Mouse (Mus musculus): ENCODE data around the gene Parp1. TPM values are rescaled to one million over a fixed set of nuclear protein-coding genes. Genes with fewer than 3 reads are reported as not detected.
"Not testable (repeated sequence)": the region's sequence is repeated elsewhere in the genome, so short reads cannot be mapped to it uniquely, and the experiment has no call there.

The Parp1 gene
- polyA plus RNA-seq, 1 experiment from 2014 or later, result 138 TPM

DNA sequence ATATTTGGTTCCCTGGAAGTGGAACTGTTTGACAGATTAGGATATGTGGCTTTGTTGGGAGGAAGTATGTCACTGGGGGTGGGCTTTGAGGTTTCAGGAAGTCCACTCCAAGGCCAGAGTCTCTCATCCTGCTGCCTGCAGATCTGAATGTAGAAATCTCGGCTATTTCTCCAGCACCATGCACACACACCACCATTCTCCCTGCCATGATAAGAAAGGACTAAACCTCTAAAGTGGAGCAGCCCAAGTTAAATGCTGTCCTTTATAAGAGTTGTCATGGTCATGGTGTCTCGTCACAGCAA lies 38.8 kb downstream of the Parp1 start:
- Histone ChIP-seq H3K27ac (ENCODE audit: low read length) (no peak overlapping the region), H3K9me3 (ENCODE audit: control insufficient read depth, low read length) (no peaks in the 10 kb centered on the region; the same call in 1 of the 2 replicates)

DNA sequence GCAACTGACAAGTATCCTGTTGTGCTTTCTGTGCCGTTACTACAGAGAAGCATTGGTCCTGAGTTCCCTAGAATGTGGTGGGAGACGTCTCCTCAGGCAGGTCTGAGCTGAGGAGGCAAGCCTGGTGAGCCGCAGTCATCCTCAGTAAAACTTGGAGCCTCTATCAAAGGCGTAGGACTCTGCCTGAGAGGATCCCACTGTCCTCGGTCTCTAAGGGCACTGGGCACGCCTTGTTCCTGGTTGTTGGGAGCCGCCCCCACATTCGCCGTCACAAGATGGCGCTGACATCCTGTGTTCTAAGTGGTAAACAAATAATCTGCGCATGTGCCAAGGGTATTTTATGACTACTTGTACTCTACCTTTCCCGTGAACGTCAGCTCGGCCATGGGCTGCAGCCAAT lies 43.1 kb downstream of the Parp1 start:
- not testable (repeated sequence) for H3K9me3 ChIP-seq (ENCODE audit: control insufficient read depth, low read length); H3K27me3 ChIP-seq (replicated peaks; ENCODE audit: control insufficient read depth, insufficient read depth, low read length); H3K9ac ChIP-seq (replicated peaks; ENCODE audit: low read depth, low read length); H3K4me3 ChIP-seq (replicated peaks; ENCODE audit: low read length); H3K27ac ChIP-seq (ENCODE audit: low read length); H3K4me2 ChIP-seq (ENCODE audit: low read length); H3K4me1 ChIP-seq (replicated peaks; ENCODE audit: control insufficient read depth, insufficient read depth, low read length); H3K36me3 ChIP-seq (ENCODE audit: control insufficient read depth, insufficient read depth); ATAC-seq
- WGBS, result 91% methylated on average over 10 of the region's 14 CpGs

More for the DNA sequence above, 38.8 kb downstream of the Parp1 start:
- Histone ChIP-seq H3K4me2 (ENCODE audit: low read length) (no peak overlapping the region), H3K4me1 (replicated peaks; ENCODE audit: control insufficient read depth, insufficient read depth, low read length) (peaks cover 4% of the 10 kb centered on the region), H3K36me3 (ENCODE audit: control insufficient read depth, insufficient read depth) (peaks cover 3% of the 10 kb centered on the region; the same call in 1 of the 2 replicates), H3K9ac (replicated peaks; ENCODE audit: low read depth, low read length) (no peak overlapping the region), H3K4me3 (replicated peaks; ENCODE audit: low read length) (no peak overlapping the region), H3K27me3 (replicated peaks; ENCODE audit: control insufficient read depth, insufficient read depth, low read length) (no peaks in the 10 kb centered on the region)
- ATAC-seq, result no peak
- WGBS, result 92% methylated on average over 2 of the region's 2 CpGs

DNA sequence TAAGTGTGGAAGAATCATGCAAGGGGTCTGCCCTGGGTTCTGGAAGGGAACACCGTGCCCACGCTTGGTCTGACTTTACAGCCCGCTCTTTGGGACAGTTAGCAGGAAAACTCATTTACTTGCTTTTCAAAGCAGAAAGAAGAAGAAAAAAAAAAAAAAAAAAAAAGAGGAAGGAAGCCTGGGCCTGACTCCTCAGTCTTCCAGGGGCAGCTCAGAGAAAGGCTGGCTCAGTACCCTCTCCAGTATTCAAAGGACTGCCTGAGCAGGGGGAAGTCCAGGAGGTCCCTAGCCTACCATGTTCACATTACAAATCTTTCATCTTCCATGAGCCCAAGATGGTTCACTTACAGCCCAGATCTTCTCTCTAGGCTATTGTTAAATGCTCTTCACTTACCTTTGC lies 48.0 kb downstream of the Parp1 start:
- WGBS, result 94% methylated on average over 3 of the region's 3 CpGs

DNA sequence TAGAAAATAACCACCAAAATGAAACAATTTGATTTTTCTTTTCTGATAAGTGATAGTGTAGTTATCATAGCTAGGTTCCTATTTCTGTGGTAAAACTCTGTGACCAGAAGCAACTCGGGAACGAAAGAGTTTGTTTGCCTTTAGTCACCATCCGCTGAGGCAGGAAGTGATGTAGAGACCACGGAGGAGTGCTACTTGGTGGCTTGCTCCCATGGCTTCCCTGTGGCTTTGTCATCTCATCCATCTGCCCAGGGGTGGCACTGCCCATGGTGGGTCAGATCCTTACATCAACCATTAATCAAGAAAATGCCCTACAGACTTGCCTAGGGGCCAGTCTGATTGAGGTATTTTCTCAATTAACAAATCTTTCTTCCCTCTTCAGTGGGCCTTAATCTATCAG lies 53.7 kb downstream of the Parp1 start:
- Histone ChIP-seq H3K4me1 (replicated peaks; ENCODE audit: control insufficient read depth, insufficient read depth, low read length) (no peaks in the 10 kb centered on the region), H3K27ac (ENCODE audit: low read length) (no peak overlapping the region), H3K9me3 (ENCODE audit: control insufficient read depth, low read length) (no peaks in the 10 kb centered on the region), H3K9ac (replicated peaks; ENCODE audit: low read depth, low read length) (no peak overlapping the region), H3K36me3 (ENCODE audit: control insufficient read depth, insufficient read depth) (no peaks in the 10 kb centered on the region), H3K27me3 (replicated peaks; ENCODE audit: control insufficient read depth, insufficient read depth, low read length) (no peaks in the 10 kb centered on the region), H3K4me3 (replicated peaks; ENCODE audit: low read length) (no peak overlapping the region), H3K4me2 (ENCODE audit: low read length) (no peak overlapping the region)
- ATAC-seq, result no peak
- 84% methylated on average over 4 of the region's 4 CpGs for WGBS

More for the DNA sequence above, 48.0 kb downstream of the Parp1 start:
- Histone ChIP-seq H3K4me2 (ENCODE audit: low read length) (no peak overlapping the region), H3K9ac (replicated peaks; ENCODE audit: low read depth, low read length) (no peak overlapping the region), H3K27me3 (replicated peaks; ENCODE audit: control insufficient read depth, insufficient read depth, low read length) (no peaks in the 10 kb centered on the region), H3K36me3 (ENCODE audit: control insufficient read depth, insufficient read depth) (no peaks in the 10 kb centered on the region), H3K4me1 (replicated peaks; ENCODE audit: control insufficient read depth, insufficient read depth, low read length) (no peaks in the 10 kb centered on the region), H3K9me3 (ENCODE audit: control insufficient read depth, low read length) (no peaks in the 10 kb centered on the region), H3K27ac (ENCODE audit: low read length) (no peak overlapping the region), H3K4me3 (replicated peaks; ENCODE audit: low read length) (no peak overlapping the region)
- no peak for ATAC-seq

DNA sequence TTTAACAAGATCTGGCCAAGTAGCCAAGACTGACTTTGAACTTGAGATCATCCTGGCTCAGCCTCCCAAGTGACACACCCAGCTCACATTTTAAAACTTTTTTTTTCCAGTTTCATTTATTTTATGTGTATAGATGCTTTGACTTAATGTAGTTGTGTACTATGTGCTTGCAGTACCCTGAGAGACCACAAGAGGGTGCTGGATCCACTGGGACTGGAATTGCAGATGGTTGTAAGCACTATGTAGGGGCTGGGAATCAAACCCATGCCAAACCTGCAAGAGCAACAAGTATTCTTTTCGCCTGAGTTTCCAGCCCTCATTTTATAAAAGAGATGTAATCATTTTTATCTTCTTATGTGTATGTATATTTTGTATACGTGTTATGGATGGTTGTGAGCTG lies 55.2 kb downstream of the Parp1 start:
- no peaks in the 10 kb centered on the region for H3K4me1 ChIP-seq (replicated peaks; ENCODE audit: control insufficient read depth, insufficient read depth, low read length)
- WGBS, result 95% methylated on average over 2 of the region's 2 CpGs

DNA sequence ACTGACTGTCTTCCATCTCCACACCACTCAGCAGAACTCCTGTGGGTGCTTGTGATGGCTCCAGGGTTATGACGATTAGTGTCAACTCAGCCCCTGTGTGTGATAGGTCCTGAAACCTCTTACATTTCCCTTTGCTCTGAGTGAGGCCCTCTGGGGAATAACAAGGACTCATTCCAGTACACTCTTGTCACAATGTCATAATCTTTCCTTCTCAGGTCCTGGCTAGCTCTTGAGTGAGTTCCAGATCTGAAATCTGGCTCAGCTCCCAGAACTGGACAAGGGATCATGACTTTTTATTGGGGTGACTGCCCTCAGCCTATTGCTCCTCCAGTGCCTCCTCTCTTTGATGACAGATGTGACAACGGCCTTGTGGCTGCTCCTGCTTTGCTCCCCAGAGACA lies 57.4 kb downstream of the Parp1 start:
- no peak overlapping the region for H3K27ac ChIP-seq (ENCODE audit: low read length)
- no peaks in the 10 kb centered on the region for H3K9me3 ChIP-seq (ENCODE audit: control insufficient read depth, low read length)
- no peak overlapping the region for H3K4me2 ChIP-seq (ENCODE audit: low read length)
- no peak overlapping the region for H3K4me3 ChIP-seq (replicated peaks; ENCODE audit: low read length)
- no peaks in the 10 kb centered on the region for H3K36me3 ChIP-seq (ENCODE audit: control insufficient read depth, insufficient read depth)
- no peaks in the 10 kb centered on the region for H3K4me1 ChIP-seq (replicated peaks; ENCODE audit: control insufficient read depth, insufficient read depth, low read length)
- ATAC-seq, result no peak
- H3K27me3 ChIP-seq (replicated peaks; ENCODE audit: control insufficient read depth, insufficient read depth, low read length), result no peaks in the 10 kb centered on the region
- H3K9ac ChIP-seq (replicated peaks; ENCODE audit: low read depth, low read length), result no peak overlapping the region
- WGBS, result 78% methylated on average over 2 of the region's 2 CpGs

More for the DNA sequence above, 55.2 kb downstream of the Parp1 start:
- no peaks in the 10 kb centered on the region for H3K9me3 ChIP-seq (ENCODE audit: control insufficient read depth, low read length)
- no peak overlapping the region for H3K4me2 ChIP-seq (ENCODE audit: low read length)
- no peaks in the 10 kb centered on the region for H3K27me3 ChIP-seq (replicated peaks; ENCODE audit: control insufficient read depth, insufficient read depth, low read length)
- H3K4me3 ChIP-seq (replicated peaks; ENCODE audit: low read length), result no peak overlapping the region
- no peak overlapping the region for H3K9ac ChIP-seq (replicated peaks; ENCODE audit: low read depth, low read length)
- H3K27ac ChIP-seq (ENCODE audit: low read length), result no peak overlapping the region
- no peaks in the 10 kb centered on the region for H3K36me3 ChIP-seq (ENCODE audit: control insufficient read depth, insufficient read depth)
- no peak for ATAC-seq

DNA sequence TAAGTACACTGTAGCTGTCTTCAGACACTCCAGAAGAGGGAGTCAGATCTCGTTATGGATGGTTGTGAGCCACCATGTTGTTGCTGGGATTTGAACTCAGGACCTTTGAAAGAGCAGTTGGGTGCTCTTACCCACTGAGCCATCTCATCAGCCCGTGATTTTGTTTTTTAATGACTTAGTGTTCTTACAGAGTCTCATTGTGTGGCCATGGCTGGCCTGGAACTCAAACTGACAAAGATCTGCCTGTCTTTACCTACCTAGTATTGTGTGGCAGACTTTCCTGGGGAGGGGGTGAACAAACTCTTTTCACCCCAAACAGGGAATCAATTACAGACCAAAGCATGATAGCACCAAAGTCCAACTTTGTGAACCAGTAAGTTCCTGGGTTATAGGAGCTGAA lies 69.1 kb downstream of the Parp1 start:
- 79% methylated on average over 2 of the region's 2 CpGs for WGBS
- H3K27me3 ChIP-seq (replicated peaks; ENCODE audit: control insufficient read depth, insufficient read depth, low read length); H3K27ac ChIP-seq (ENCODE audit: low read length); ATAC-seq; H3K36me3 ChIP-seq (ENCODE audit: control insufficient read depth, insufficient read depth); H3K4me3 ChIP-seq (replicated peaks; ENCODE audit: low read length); H3K4me2 ChIP-seq (ENCODE audit: low read length); H3K9ac ChIP-seq (replicated peaks; ENCODE audit: low read depth, low read length); H3K9me3 ChIP-seq (ENCODE audit: control insufficient read depth, low read length): not testable (repeated sequence)
- peaks cover 18% of the 10 kb centered on the region for H3K4me1 ChIP-seq (replicated peaks; ENCODE audit: control insufficient read depth, insufficient read depth, low read length)

DNA sequence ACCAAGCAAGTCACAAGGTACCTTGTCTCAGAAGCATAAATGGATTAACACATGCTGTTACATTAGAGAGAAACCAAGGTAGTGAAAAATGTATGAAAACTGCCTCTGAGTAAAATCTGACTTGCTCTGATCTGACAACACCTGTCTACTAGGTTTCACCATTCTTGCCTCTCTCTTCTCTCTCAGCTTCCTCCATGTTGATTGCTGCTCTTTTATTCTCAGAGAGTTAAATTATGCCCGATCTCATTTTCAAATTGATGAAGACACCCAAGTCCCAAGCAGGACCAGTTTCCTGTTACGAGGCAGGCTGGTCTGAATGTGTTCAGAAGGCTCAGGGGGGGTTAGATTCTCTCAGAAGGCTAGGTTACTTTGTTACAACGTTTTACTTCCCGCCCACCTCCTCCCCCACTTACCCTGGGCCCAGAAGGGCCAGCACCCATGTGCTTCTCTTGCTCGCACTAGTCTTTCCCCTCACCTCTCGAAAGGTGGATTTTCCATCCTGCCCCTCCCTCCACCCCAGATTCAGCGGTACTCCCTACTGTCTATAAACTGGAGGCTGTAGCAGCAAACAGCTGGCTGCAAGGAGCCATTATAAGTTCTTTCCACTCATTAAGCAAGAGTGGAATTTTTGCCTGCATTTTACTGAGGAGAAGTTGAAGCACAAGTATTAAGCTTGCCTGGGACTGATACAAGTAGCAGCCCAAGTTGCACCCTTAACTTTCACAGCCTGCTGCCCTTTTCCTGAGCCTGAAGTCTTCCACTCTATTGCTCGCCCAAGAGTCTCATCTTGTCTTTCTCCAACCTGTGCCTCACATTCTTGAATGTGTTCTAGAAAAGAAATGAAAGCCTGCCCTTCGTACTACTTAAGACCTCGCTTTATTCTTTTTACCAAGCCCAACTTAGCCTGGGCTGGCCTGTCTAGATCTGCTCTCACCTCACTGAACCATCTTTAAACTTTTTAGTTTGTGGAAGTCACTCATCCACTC lies 71.0 kb downstream of the Parp1 start:
- Histone ChIP-seq H3K4me2 (ENCODE audit: low read length) (peak overlapping the region; percentile 83), H3K4me1 (replicated peaks; ENCODE audit: control insufficient read depth, insufficient read depth, low read length) (peaks cover 18% of the 10 kb centered on the region), H3K9ac (replicated peaks; ENCODE audit: low read depth, low read length) (peak overlapping the region; percentile 95; the same call in 1 of the 2 replicates), H3K4me3 (replicated peaks; ENCODE audit: low read length) (peak overlapping the region; percentile 98), H3K27ac (ENCODE audit: low read length) (no peak overlapping the region), H3K36me3 (ENCODE audit: control insufficient read depth, insufficient read depth) (no peaks in the 10 kb centered on the region), H3K27me3 (replicated peaks; ENCODE audit: control insufficient read depth, insufficient read depth, low read length) (no peaks in the 10 kb centered on the region), H3K9me3 (ENCODE audit: control insufficient read depth, low read length) (no peaks in the 10 kb centered on the region)
- 41% methylated on average over 10 of the region's 10 CpGs for WGBS
- ATAC-seq, result no peak

DNA sequence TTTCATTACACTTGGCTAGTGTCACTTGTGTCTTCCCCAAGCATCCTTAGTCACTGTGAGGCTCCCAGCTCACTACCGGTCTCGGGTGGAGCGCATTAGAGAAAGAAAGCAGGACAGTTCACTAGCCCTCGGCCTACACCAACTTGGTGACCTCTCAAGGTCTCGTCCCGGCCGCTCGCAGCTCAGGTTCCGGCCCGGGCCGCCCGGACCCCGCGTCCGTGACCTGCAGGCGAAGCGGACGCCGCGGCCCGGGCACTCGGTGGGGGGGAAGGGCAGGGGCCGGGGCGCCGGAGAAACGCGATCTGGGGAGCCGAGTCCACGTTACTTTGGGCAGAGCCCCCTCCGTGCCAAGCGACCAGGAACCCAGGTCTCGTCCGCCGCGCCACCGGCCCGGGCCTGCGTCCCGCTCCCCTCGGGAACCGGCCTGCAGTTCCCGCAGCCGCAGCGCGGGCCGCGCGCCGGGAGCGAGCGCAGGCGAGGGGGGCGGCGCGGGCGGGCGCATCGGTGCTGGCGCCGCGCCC lies 71.9 kb downstream of the Parp1 start:
- WGBS, result under 1% methylated on average over 55 of the region's 61 CpGs
- Histone ChIP-seq H3K4me3 (replicated peaks; ENCODE audit: low read length) (peak overlapping the region; percentile 98), H3K4me2 (ENCODE audit: low read length) (peak overlapping the region; percentile 83), H3K9me3 (ENCODE audit: control insufficient read depth, low read length) (no peaks in the 10 kb centered on the region), H3K27ac (ENCODE audit: low read length) (peak overlapping the region; percentile 92), H3K27me3 (replicated peaks; ENCODE audit: control insufficient read depth, insufficient read depth, low read length) (no peaks in the 10 kb centered on the region), H3K36me3 (ENCODE audit: control insufficient read depth, insufficient read depth) (no peaks in the 10 kb centered on the region), H3K9ac (replicated peaks; ENCODE audit: low read depth, low read length) (peak overlapping the region; percentile 95), H3K4me1 (replicated peaks; ENCODE audit: control insufficient read depth, insufficient read depth, low read length) (peaks cover 18% of the 10 kb centered on the region)
- peak; percentile 82 for ATAC-seq

All from forebrain, embryonic 16.5 days (tissue).